In genomic region chr16:49335916-49336315, GRCm38 (mm10) we compare ENCODE assay signal across 8 mouse cellular contexts.
DNase-seq lines count a peak whose midpoint lies in the region; ATAC-seq and TF ChIP-seq lines count a peak whose summit lies in the region.
"Had no signal": no experiment of that assay in that cellular context is flagged by ENCODE, and none has a peak within 500 bp of the region (broad histone marks: within the 10 kb centered on the region; RNA-seq: fewer than 3 reads in every experiment).

No protein-coding gene starts in this region.

- intact Hi-C loops in heart, postnatal 25 days (cut with DNase I): no loop called here

- H3K9ac ChIP-seq in limb, embryonic 14.5 days (ENCODE audit: low read depth, low read length, severe bottlenecking): no peak overlapping the region
- H3K9ac ChIP-seq in midbrain, embryonic 16.5 days (ENCODE audit: low read depth, low read length): no peak overlapping the region

- H3K4me1 ChIP-seq in limb, embryonic 14.5 days (ENCODE audit: control insufficient read depth, insufficient read depth, low read length): no peaks in the 10 kb centered on the region
- peaks cover 5% of the 10 kb centered on the region; the same call in 1 of the 2 replicates for H3K4me1 ChIP-seq in limb, embryonic 10.5 days
- no peaks in the 10 kb centered on the region for H3K4me1 ChIP-seq in midbrain, embryonic 16.5 days (ENCODE audit: control insufficient read depth, insufficient read depth, low read length)

- H3K27ac ChIP-seq in limb, embryonic 14.5 days (replicated peaks; ENCODE audit: low read depth, low read length): no peak overlapping the region
- H3K27ac ChIP-seq in limb, embryonic 10.5 days: no peak overlapping the region
- no peak overlapping the region for H3K27ac ChIP-seq in layer of hippocampus, adult 2 months
- H3K27ac ChIP-seq in midbrain, embryonic 16.5 days (ENCODE audit: low read length): no peak overlapping the region

- TF ChIP-seq POLR2A in limb, embryonic 14.5 days (IDR thresholded peaks at IDR 0.05; ENCODE audit: borderline replicate concordance, extremely low read depth, insufficient read depth, insufficient read length): no peak

- WGBS in limb, embryonic 14.5 days: 42% methylated on average over 2 of the region's 2 CpGs
- 44% methylated on average over 2 of the region's 2 CpGs for WGBS in limb, embryonic 10.5 days
- 57% methylated on average over 2 of the region's 2 CpGs for WGBS in midbrain, embryonic 16.5 days

- no peaks in the 10 kb centered on the region for H3K9me3 ChIP-seq in limb, embryonic 14.5 days (ENCODE audit: control insufficient read depth, low read length)
- H3K9me3 ChIP-seq in limb, embryonic 10.5 days (replicated peaks): no peaks in the 10 kb centered on the region
- H3K9me3 ChIP-seq in midbrain, embryonic 16.5 days (replicated peaks; ENCODE audit: control insufficient read depth, low read length, poor library complexity, severe bottlenecking): no peaks in the 10 kb centered on the region

- DNase-seq in limb, embryonic 14.5 days (ENCODE audit: low spot score): peak; percentile 50
- DNase-seq in limb, embryonic 10.5 days (ENCODE audit: low spot score): no peak
- peak; percentile 30 to 63 for DNase-seq in cerebellum, postnatal 25 days
- DNase-seq in layer of hippocampus, adult 2 months (ENCODE audit: low spot score in 2 of 2): peak; percentile 35 to 41
- DNase-seq in spleen, postnatal 36 days (ENCODE audit: low spot score in 2 of 2): no peak
- no peak for DNase-seq in heart, postnatal 25 days (ENCODE audit: low spot score)

- H3K4me3 ChIP-seq in limb, embryonic 14.5 days (replicated peaks; ENCODE audit: low read length): no peak overlapping the region
- no peak overlapping the region for H3K4me3 ChIP-seq in limb, embryonic 10.5 days
- H3K4me3 ChIP-seq in layer of hippocampus, adult 2 months: no peak overlapping the region
- no peak overlapping the region for H3K4me3 ChIP-seq in midbrain, embryonic 16.5 days (ENCODE audit: low read depth, low read length)

- no peak for ATAC-seq in limb, embryonic 14.5 days (ENCODE audit: low FRiP score, low read depth)
- peak; percentile 73 for ATAC-seq in midbrain, embryonic 16.5 days

- no peaks in the 10 kb centered on the region for H3K27me3 ChIP-seq in limb, embryonic 14.5 days (ENCODE audit: control insufficient read depth, insufficient read depth, low read length)
- H3K27me3 ChIP-seq in limb, embryonic 10.5 days (ENCODE audit: low read depth, poor library complexity, severe bottlenecking): no peaks in the 10 kb centered on the region
- H3K27me3 ChIP-seq in midbrain, embryonic 16.5 days (ENCODE audit: control insufficient read depth, insufficient read depth, low read depth, low read length): no peaks in the 10 kb centered on the region

- TF ChIP-seq CTCF in layer of hippocampus, adult 2 months (conservative IDR thresholded peaks at IDR 0.05): no peak

- H3K36me3 ChIP-seq in limb, embryonic 14.5 days (ENCODE audit: control insufficient read depth, insufficient read depth, low read length): no peaks in the 10 kb centered on the region
- H3K36me3 ChIP-seq in limb, embryonic 10.5 days: no peaks in the 10 kb centered on the region
- no peaks in the 10 kb centered on the region for H3K36me3 ChIP-seq in midbrain, embryonic 16.5 days (ENCODE audit: control insufficient read depth, insufficient read depth, low read length)

- H3K4me2 ChIP-seq in limb, embryonic 14.5 days (replicated peaks; ENCODE audit: low read depth, low read length, severe bottlenecking): no peak overlapping the region
- H3K4me2 ChIP-seq in midbrain, embryonic 16.5 days (ENCODE audit: low read length): no peak overlapping the region
- H3K4me2 ChIP-seq: heart, embryonic 11.5 days had no signal

Comparison
In these comparisons a context has a peak if more than half of its experiments do, and no peak if none do; other contexts are left out.
1. DNase-seq: peak in limb, embryonic 14.5 days (single experiment), cerebellum, postnatal 25 days (2 of 2) and layer of hippocampus, adult 2 months (2 of 2); none in limb, embryonic 10.5 days (single experiment), spleen, postnatal 36 days (0 of 2) and heart, postnatal 25 days (single experiment).